Mouse (Mus musculus) kidney, postnatal 10 days (tissue): ENCODE measurements around the gene Myo5a.
"Not testable (repeated sequence)": the region's sequence is repeated elsewhere in the genome, so short reads cannot be mapped to it uniquely, and the experiment has no call there.

ENCODE experiments used
- DNase-seq: peaks from one replicate; pipeline ENCODE4 v3.0.0; 2021; ENCODE audit warnings: mixed read lengths

The Myo5a gene

DNA sequence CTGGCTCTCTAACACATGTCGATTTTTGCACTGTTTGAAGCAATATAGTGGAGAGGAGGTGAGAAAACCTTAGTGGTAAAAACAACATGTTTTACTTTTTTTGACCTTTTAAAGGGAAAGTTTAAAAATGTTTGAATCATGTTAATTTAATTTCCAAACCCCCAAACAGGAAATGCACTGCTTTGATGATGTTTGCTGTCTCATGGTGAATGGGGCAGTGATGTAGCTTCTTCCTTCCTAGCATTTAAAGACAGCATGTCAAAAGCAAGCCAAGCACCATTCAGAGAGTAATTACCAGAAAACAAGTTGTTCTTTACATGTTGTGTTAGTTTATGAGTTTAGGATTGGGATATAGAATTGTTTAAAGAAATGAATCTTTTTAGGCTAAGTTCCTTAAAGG lies 138.4 kb downstream of the Myo5a start:
- no peak for DNase-seq

DNA sequence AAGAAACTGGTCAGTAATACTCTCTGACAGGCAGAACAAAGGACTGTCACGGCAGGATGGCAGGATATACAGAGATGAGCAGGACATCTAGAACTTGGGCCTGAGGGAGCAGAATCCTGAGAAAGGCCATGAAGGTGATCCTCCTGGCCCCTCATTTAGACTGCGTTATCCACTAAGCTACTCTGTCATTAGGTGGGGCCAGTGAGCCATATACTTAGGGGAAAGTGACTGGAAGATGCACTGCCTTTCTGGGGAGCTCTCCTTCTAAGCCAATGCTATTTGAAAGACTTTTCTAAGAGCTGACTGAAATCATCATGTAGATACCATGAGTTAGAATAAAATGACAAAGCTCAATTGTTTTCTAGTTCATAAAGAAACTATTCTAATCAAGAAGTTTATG lies 139.5 kb downstream of the Myo5a start:
- no peak for DNase-seq

DNA sequence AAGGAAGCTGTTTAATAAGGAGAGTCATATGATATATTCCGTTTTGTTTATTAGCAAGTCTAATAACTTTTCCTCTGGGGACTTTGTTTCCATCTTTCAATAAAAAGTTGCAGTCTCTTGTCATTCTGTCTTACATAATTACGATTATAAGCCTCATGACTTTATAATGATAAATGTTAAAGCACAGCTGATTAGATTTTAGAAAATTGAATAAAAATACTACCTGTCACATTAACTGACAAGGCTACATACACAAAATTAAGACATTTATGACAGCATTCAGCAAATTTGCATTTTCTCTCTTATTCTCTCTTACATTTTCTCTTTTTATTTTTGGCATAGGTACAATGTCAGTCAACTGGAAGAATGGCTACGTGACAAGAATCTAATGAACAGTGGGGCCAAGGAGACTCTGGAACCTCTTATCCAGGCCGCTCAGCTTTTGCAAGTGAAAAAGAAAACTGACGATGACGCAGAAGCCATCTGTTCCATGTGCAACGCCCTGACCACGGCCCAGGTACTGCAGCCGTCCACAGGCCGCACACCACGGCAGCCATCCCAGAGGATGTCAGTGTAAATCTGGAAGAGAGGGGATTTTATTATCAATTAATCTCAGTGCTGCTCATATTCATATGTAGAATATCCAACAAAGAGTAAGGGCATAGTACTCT lies 144.1 kb downstream of the Myo5a start:
- DNase-seq = no peak

DNA sequence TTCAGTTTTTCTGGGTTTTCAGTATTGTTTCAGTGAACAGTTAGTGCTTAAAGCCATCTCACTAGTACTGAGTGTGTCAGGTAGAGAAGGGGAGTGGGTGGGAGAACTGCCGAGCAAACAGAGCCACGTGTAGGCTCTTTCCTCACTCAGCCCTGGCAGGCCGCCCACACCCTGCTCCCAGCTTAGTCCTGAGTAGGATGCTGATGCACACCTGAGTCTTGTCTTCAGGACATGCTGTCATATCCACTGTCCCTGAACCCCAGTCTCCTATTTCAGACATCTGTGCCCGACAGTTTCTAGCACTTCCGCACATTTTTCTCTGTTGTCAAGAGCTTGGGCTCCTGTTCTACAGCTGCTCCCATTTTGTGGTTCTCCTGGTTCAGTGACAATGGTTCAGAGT lies 149.1 kb downstream of the Myo5a start:
- DNase-seq = no peak

DNA sequence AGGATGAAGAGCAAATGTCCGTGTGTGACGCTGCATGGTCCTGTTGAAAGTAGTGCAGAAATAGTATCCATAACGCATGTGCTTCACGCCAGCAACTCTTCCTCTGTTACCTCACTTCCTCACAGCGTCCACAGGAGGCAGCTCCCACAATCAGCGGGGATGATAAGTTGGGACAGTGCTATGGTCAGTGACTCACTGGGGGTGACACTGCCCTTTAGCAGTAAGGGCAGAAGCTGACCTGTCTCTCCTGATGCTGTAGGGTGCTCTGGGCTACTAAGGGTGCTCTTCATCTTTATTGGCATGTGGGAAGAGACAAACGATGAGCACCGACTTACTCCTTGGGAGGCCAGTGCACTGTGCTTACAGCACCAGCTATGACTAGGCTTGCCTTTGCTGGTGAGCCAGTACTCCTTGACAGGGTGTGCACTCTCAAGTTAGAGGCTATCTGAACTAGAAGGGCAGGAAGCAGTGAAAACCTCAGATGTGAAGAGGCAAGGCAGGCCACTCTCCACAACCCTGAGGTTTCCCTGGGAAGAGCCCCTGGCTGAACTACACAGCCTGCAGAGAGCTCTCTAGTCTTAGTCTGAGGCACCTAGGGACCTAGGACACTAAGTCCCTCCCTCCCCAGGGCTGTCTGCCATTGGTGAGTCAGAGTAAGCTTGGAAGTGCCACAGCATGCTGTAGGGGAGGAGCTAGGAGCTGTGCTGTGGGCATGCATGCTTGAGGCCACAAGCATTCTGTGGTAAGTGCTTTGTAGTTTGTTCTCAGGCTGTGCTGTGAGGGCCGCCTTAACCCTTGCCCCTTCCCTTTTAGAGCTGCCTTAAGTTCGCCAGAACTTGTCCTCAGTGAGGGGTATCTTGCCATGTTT lies 150.8 kb downstream of the Myo5a start:
- DNase-seq = peak; percentile 19

DNA sequence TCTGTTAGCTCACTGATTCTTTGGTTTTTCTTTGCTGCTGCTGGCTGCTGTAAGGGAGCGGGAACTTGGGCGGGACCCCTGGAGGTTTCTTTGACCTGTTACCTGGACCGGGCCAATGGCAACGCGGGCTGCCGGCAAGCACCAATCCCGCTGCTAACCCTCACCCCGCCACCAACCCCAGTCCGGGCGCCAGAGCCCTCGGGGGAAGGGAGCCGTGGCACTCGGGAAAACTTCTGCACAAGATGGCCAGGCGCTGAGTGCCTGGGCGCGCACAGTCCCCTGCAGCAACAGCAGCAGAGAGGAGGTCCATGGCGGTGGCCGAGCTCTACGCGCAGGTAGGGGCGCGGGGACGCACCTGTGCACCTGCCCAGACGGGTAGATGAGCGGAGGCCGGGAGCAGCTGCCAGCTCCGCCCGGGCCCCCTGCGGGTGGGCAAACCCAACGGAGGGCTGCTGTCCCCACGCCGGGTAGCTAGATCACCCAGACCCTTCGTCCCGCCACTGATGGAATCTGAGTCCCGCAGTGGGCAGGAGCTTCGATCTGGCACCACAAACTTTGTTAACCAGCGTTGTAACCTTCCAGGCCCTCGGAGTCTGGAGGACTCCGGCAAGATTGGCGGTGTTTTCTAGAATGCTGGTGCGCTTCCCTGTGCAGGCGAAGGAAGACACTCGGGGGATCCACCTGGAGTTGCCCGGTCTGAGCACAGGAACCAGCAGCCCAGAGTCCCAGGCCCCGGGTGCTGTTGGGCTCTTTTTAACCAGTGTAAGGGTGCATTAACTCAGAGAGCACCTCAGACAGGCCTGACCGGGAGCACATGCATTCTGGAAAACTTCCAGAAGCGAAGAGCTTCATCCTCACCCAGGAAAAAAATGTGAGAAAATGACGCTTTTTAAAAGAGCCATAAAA lies 161.3 kb downstream of the Myo5a start, which contains the start of gene Myo5c:
Myo5c (plus strand) TSS at position 180 of the 906 bp plus-strand sequence.
- peak; percentile 76 for DNase-seq

DNA sequence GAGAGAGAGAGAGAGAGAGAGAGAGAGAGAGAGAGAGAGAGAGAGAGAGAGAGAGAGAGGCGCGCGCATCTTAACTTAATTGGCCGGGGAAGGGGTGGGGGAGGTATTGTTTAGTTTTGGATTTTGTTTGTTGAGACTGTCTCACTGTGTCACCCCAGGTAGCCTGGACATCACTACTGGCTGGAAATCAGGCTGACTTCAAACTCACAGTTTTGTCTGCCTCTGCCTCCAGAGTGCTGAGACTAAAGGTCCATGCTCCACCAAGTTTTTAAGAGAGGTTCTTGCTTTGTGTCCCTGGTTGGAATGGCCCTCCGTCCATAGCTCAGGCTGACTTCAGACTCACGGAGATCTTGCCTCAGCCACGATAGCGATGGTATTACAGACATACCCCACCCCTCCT lies 162.0 kb downstream of the Myo5a start:
- DNase-seq = no peak

DNA sequence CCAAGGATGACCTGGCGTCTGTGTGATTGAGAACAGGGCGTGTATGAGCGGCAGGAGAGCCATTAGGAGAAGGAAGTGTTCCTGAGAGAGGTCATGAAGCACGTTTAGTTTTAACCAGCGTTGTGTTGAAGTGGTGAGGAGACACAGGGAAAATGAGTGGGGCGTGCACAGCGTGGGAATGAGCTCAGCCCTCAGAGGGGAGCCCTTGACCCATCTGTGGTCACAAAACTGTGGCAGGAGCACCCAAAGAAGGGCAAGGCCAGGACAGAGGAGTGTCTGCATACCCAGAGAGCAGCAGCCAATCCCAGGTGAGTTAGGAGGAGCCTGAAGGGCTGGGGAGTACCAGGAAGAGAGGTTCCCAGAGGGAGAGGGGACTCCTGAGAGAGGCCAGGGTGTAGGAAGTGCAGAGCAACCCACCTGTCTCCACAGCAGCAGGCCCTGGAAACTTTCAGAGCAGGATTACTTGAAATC lies 163.5 kb downstream of the Myo5a start:
- DNase-seq = no peak

DNA sequence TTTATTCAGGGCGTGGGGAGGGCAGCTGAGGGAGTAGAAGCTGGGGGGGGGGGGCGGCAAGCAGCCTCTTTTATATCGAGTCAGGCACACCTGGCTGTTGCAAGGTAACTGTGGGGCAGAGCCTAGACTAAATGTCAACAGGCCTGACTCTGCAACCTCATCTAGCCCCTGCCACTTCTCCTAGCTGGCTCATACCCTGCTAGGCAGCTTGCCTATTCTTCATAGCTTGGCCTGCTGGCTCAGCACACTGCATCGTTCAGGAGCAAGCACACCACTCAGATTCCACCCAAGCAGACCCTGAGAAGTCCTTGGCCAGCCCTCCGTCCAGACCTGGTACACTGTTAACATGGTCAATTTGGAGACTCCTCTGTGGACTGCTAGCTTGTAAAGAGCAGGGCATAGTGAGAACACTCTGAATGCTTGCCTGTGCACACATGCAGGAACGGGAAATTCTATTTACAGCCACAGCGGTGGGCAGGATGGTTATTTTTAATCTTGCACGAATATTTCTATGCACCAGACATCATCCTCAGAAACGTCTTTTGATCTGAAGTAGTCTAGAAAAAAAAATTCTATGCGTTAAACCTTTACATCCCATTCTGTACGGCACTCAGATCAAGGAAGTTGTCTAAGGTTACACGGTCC lies 164.3 kb downstream of the Myo5a start:
- DNase-seq = no peak

DNA sequence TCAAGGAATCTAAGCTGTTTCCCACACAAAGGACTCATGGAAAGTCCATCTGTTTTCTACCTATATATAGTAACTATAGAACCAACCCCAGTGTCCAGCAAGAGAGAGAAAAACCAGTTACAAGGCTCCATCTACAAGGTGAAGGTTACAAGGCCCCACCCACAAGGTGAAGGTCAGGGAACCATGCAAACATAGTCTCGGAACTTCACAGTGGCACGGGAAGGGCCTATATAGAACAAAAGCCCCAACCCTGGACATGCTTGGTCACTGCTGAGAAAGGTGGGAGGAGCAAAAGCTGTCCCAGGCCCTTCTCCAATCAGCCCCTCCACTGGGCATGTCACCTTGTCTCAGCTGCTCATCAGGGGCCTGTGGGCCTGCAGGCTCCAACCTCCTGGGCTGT lies 164.9 kb downstream of the Myo5a start:
- DNase-seq = no peak

DNA sequence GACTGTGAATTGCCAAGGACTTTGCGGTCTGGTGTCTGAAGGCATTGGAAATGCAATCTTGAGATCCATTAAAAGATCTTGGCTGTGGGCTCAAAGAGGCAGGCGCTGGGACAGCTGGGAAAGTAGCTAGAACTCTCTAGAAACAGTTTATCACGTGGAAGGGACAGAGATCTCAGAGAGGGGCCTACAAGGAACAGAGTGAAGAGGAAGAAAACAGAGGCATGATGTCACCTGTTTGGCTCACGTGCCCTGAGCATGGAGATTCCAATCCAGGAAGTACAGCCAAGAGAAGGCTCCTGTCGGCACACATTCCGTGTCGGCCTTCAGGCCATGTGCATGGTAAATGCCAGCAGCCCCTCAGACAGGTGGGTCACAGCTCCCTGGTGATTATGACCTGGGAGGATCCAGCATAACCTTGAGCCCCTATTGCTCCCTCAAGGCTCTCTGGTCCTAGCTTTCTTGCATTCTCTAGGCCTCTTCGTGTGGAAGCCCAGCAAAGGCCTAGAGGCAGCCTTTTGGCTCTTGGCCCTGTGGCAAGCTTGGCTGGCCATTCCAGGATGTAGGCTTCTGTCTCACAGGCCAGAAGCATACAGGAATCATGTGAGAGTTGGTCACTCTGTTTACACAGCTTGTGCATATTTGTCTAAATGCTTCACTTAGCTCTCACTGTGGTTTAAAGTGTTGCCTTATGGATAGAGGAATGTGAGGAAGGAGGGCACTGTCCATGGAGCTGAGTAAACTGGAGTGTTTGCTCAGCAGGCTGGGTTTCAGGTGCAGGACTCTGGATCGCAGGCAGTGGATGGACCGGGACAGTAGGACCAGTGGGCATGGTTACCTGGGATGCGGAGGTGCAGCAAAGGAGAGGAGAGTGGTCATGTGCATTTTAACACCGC lies 165.8 kb downstream of the Myo5a start:
- no peak for DNase-seq

DNA sequence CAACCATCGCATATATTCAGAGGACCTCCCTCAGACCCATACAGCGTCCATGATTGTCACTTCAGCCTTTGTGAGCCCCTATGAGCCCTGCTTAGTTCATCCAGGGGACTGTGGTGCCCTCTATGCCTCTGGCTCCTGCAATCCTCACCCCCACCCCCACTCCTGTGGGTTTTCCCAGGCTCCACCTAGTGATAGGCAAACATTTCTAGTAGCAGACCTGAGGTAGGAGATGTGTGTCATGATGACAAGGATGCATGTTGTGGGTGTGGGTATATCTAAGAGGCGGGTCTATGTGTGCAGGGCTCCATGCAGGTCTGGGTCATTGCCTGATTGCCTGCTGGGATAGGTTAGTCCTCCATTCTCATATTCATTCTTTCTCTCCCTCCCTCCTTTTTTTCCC lies 167.4 kb downstream of the Myo5a start:
- no peak for DNase-seq

DNA sequence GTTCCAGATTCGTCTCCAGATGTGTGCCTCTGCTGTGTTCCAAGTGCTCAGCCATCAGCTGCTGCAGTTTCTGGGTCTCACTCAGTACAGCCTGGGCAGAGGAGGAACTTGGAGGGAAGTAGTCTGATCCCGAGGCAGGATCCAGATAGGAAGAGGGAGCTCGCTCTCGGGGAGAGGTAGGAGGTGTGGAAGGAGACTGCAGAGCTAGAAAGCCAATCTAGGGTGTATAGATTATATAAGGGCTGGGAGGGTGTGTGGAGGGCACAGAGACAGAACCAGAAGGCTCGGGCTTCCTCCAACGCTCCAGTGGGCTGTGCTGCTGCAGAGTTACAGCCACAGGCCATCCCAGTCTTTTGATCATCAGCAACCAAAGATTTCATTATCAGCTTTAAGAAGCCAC lies 172.2 kb downstream of the Myo5a start:
- no peak for DNase-seq

DNA sequence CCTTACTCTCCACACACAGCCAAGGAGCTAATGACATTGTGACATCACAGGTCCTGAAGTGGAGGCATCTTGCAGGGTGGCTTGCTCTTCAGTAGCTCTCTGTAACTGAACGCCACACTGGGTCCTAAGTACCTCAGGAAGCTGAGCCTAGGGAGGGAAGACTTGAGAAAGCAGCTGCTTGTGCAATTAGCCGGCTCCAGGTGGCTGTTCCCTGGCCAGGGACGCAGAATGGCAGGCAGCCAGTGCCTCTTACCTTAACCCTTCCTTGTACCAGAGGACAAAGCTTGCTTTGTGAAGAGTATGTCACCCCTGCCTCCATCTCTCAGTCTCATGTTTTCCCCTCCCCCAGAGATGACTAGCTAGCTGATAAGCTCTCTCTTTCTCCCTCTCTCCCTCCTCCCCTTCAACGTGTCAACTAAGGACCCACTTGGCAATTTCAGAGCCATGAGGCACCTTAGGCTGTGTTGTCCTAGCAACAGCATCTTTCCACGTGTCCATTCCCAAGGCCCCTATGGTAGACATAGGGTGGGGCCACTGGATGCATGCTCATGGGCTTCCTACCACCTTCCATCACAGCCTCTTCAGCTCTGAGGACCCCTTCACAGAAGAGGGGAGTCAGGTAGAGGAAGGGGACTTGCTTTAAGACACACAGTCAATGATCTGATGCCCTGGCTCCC lies 173.1 kb downstream of the Myo5a start:
- no peak for DNase-seq

DNA sequence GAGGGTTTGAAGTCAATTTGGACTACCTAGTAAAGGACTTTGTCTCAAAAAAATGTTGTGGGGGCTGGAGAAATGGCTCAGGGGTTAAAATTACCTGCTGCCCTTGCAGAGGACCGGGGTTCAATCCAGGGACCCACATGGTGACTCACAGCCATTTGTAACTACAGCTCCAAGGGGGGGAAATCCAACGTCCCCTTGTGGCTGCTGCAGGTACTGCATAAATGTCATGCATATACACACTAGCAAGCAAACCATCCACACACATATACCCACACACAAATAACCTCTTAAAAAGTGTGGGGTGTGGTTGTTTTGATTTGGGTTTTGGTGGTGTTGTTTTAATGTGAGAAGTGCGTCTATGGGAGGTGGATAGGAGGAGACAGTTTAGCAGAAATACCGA lies 173.7 kb downstream of the Myo5a start:
- no peak for DNase-seq

DNA sequence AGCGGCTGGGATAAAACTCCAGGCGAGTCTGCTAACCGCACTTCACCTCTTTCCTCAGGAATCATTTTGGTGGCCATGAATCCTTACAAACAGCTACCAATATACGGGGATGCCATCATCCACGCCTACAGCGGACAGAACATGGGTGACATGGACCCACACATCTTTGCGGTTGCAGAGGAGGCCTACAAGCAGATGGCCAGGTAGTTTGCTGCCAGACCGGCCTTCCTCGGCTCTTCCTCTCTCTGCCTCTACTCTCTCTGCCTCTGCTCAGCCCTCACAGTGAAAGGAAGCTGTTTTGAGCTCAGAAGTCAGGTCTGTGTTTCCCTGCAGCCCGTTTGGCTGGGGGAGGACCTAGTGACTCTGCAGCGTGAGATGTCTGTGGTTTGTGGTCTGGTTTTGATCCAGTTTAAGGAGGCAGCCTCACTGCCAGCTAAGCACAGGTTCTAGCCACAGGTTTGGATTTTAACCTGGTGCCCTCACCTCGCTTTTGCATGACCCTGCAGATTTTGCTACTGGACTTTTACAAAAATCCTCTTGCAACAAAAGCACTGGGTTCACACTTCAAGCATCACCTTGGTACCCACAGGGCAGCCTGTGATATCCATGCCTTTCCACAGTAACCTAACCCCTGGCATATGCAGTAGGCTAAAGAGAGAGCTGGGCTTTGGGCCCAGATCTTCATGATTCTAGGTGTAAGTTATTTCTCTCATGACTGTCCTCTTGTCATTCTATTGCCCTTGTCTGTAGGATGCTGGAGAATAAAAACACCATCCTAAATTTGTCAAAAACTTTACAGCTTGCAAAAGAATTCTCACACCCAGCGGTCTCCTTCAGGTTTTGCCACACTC lies 175.5 kb downstream of the Myo5a start:
- no peak for DNase-seq

DNA sequence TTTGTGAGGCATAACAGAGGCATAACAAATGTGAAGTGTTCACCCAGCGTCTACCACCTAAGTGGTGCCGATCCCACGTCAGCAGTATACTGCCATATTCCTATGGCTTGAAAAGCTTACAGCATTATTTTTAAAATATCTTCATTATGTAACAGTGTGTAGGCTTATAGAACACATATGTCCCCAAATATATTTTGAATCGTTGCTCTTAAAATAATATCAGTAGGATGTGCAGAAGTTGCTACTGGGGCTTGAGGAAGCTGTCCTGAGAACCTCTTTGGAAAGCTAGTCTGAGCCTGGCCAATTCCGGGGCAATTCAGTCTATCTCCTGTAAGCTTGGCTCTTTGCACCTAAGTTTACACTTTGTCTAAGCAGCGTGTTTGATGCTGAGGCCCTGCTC lies 177.1 kb downstream of the Myo5a start:
- no peak for DNase-seq

DNA sequence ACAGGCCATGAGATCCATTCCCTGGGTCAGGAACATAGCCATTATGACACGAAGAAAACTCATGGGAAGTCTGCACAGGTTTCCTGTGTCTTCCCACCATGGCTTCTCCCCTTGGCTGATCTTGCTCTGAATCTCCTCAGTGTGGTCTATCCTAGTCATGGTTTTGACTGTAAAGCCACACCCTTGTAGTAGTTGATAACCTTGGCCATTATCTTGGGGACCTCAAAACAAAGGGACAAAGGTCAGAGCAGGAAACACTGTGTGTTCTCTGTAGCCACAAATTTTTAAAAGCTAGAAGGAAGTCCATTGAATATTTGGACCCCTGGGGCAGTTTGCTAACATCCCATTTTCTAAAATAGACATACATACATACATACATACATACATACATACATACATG lies 177.5 kb downstream of the Myo5a start:
- DNase-seq = no peak

DNA sequence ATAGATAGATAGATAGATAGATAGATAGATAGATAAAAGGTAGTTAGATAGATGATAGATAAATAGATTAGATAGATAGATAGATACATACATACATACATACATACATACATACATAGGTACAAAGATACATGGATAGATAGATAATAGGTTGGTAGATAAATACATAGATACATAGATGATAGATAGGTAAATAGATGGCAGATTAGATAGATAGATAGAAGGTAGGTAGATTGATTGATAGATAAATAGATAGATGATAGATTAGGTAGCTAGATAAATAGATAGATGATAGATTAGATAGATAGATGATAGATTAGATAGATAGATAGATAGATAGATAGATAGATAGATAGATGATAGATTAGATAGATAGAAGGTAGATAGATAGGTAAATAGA lies 178.1 kb downstream of the Myo5a start:
- DNase-seq = no peak

DNA sequence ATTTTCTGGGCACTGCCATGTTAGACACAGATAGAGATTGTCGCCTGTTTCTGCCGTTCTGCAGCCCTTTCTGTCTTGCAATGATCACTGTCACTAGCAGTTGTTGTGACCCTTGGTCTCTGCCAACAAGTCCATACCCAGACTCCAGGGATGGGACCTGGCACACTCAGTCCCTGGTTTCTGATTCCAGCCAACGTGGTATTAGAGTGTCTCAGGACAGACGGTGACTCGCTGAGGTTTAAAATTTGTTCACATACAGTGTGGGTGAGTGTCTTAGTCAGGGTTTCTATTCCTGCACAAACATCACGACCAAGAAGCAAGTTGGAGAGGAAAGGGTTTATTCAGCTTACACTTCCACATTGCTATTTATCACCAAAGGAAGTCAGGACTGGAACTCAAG lies 182.3 kb downstream of the Myo5a start:
- DNase-seq = not testable (repeated sequence)
